Mouse (Mus musculus): Measurements from ENCODE around the gene Rtl1.

DNA sequence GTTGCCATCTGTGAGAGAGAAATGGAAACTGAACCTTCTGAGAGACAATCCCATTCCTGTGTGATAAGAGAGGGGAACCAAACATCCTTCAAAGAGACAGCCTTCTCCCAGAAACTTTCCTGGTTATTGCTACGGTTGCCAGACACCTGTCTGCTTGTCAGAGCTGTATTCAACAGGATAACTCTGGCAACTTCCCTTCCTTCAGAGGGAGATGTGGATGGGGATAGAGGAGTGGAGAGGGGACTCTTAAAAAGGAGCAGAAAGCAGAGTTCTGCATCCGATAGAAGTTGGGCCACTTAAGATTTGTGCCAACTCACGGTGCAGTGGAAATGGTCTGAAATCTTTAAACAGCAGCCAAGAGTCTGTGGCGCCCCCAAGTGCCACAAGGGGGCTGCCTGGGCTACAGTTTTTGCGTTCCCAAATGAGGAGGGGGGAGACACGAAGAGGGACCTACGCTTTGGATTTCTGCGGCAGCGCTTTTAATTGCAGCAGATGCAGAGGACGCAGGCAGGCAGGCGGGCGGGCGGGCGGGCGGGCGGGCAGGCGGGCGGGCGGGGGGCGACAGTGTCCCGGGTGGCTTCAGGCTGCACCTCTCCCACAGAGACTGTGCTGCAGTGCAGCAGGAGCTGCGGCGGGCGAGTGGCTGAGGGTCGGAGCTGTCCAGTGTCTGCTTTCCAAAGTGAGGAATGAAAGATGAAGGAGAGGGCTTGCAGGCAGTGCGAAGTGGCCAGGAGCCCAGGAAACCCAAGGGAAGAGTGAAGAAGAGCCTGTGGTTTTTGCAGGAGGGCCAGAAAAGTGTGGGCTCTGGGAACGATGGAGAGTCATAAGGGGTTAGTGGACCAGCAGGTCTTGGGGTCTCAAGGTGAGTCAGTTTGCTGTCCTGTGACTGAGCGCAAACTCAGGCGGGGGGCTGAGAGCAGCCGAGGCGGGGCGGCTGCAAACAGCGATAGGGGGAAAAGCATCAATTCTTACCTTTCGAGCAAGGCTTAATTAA lies 12.6 kb upstream of the Rtl1 start:
- TF ChIP-seq CTCF (IDR thresholded peaks at IDR 0.05; ENCODE audit: low read depth) (no peak), EP300 (IDR thresholded peaks at IDR 0.05; ENCODE audit: low read depth) (no peak)
